Mouse (Mus musculus): ENCODE measurements around the gene Clrn3. TPM values are rescaled to one million over a fixed set of nuclear protein-coding genes. Genes with fewer than 3 reads are reported as not detected.
A peak's percentile ranks its signal among the peaks of the same experiment; 100 is the strongest.
"Not testable (repeated sequence)": the region's sequence is repeated elsewhere in the genome, so short reads cannot be mapped to it uniquely, and the experiment has no call there.

Clrn3 gene
- total RNA-seq (2021): not detected
- long read RNA-seq, experiment 1: 0 reads
- long read RNA-seq, experiment 2: 0 reads

- no peak for DNase-seq
Observed at GRCm38 (mm10) chr7:135528515-135528914, at the start of gene Clrn3. TSS of gene Clrn3 (minus strand) at chr7:135528654.

- DNase-seq: no peak
Observed at GRCm38 (mm10) chr7:135576329-135576728, 47.9 kb upstream of the Clrn3 start.

GRCm38 (mm10) chr7:135575319-135576069 is 47.0 kb upstream of the Clrn3 start:
- DNase-seq: not testable (repeated sequence)

- DNase-seq: peak; percentile 44
Observed at GRCm38 (mm10) chr7:135571951-135572559, 43.6 kb upstream of the Clrn3 start.

GRCm38 (mm10) chr7:135571392-135571791 is 42.9 kb upstream of the Clrn3 start:
- DNase-seq: no peak

GRCm38 (mm10) chr7:135568550-135568949 is 40.1 kb upstream of the Clrn3 start:
- DNase-seq: no peak

GRCm38 (mm10) chr7:135567582-135567981 is 39.1 kb upstream of the Clrn3 start:
- DNase-seq: no peak

- no peak for DNase-seq
Observed at GRCm38 (mm10) chr7:135566013-135566412, 37.6 kb upstream of the Clrn3 start.

- no peak for DNase-seq
Observed at GRCm38 (mm10) chr7:135564022-135564421, 35.6 kb upstream of the Clrn3 start.

- no peak for DNase-seq
Observed at GRCm38 (mm10) chr7:135560280-135560679, 31.8 kb upstream of the Clrn3 start.

- no peak for DNase-seq
Observed at GRCm38 (mm10) chr7:135556663-135557402, 28.4 kb upstream of the Clrn3 start.

- no peak for DNase-seq
Observed at GRCm38 (mm10) chr7:135553550-135553949, 25.1 kb upstream of the Clrn3 start.

GRCm38 (mm10) chr7:135551547-135551946 is 23.1 kb upstream of the Clrn3 start:
- peak; percentile 66 for DNase-seq

- no peak for DNase-seq
Observed at GRCm38 (mm10) chr7:135548434-135548833, 20.0 kb upstream of the Clrn3 start.

GRCm38 (mm10) chr7:135546530-135546929 is 18.1 kb upstream of the Clrn3 start:
- DNase-seq: no peak

- no peak for DNase-seq
Observed at GRCm38 (mm10) chr7:135545957-135546356, 17.5 kb upstream of the Clrn3 start.

GRCm38 (mm10) chr7:135544321-135544720 is 15.9 kb upstream of the Clrn3 start:
- no peak for DNase-seq

GRCm38 (mm10) chr7:135543033-135543432 is 14.6 kb upstream of the Clrn3 start:
- DNase-seq: no peak

GRCm38 (mm10) chr7:135542235-135542634 is 13.8 kb upstream of the Clrn3 start:
- DNase-seq: no peak

- DNase-seq: no peak
Observed at GRCm38 (mm10) chr7:135539429-135539828, 11.0 kb upstream of the Clrn3 start.

GRCm38 (mm10) chr7:135537948-135538741 is 9.7 kb upstream of the Clrn3 start:
- DNase-seq: peak; percentile 10

GRCm38 (mm10) chr7:135537341-135537901 is 9.0 kb upstream of the Clrn3 start, which contains the start of gene Ptpre:
TSS of gene Ptpre (plus strand) at chr7:135537481.
- DNase-seq: peak; percentile 87
